Mouse (Mus musculus): ENCODE data around the gene Psat1.

- TF ChIP-seq CHD1 (IDR thresholded peaks at IDR 0.05; ENCODE audit: low read depth, low read length) (no peak), USF2 (conservative IDR thresholded peaks at IDR 0.05; ENCODE audit: low read depth, low read length) (no peak), CTCF (conservative IDR thresholded peaks at IDR 0.05 in 1 of 2, IDR thresholded peaks at IDR 0.05 in 1 of 2; ENCODE audit: low read depth in 2 of 2, low read length in 2 of 2) (no peak), ZNF384 (IDR thresholded peaks at IDR 0.05; ENCODE audit: low read depth, low read length) (no peak)
These were observed 39.1 kb downstream of the Psat1 start for GRCm38 (mm10) chr19:15908016-15908415.
